Mouse (Mus musculus) thymus, adult 2 months (tissue): Measurements from ENCODE around the gene Ufm1. TPM values are rescaled to one million over a fixed set of nuclear protein-coding genes. Genes with fewer than 3 reads are reported as not detected.

Source experiments
- DNase-seq: peaks from one replicate; pipeline ENCODE4 v3.0.0; 2021
- H3K27ac ChIP-seq: fragments of 200-500 bp; 2 replicates; pipeline ENCODE4 v1.5.1; 2012; ENCODE audit warnings: low read length, control low read depth; ENCODE audit not compliant: control insufficient read depth, insufficient read depth
- H3K27me3 ChIP-seq: fragments of 200-500 bp; 2 replicates; pipeline ENCODE4 v1.6.1; 2012; ENCODE audit warnings: mild to moderate bottlenecking, low read length, moderate library complexity, mixed read lengths; ENCODE audit not compliant: control insufficient read depth, insufficient read depth
- H3K36me3 ChIP-seq: fragments of 200-500 bp; 2 replicates; pipeline ENCODE4 v1.6.1; 2012; ENCODE audit warnings: mild to moderate bottlenecking, low read length, moderate library complexity; ENCODE audit not compliant: control insufficient read depth, insufficient read depth
- H3K4me1 ChIP-seq: fragments of 200-500 bp; replicated peaks from 2 replicates; pipeline ENCODE4 v1.6.1; 2012; ENCODE audit warnings: low read length; ENCODE audit not compliant: control insufficient read depth, insufficient read depth
- H3K4me3 ChIP-seq: fragments of 200-500 bp; 2 replicates; pipeline ENCODE4 v1.5.1; 2012; ENCODE audit warnings: mild to moderate bottlenecking, low read length, control low read depth, moderate library complexity; ENCODE audit not compliant: control insufficient read depth, insufficient read depth
- CTCF ChIP-seq: fragments of 200-500 bp; IDR thresholded peaks from 2 replicates; pipeline ENCODE4 v1.5.1; 2012; ENCODE audit warnings: mild to moderate bottlenecking, control low read depth, low read length, moderate library complexity, borderline replicate concordance; ENCODE audit not compliant: control insufficient read depth, poor library complexity, insufficient read depth; ENCODE audit errors: extremely low read depth
- POLR2A ChIP-seq: fragments of 200-500 bp; IDR thresholded peaks from 2 replicates; pipeline ENCODE4 v1.6.1; 2012; ENCODE audit warnings: mild to moderate bottlenecking, low read length, control low read depth, moderate library complexity; ENCODE audit not compliant: control insufficient read depth, poor library complexity, insufficient read depth; ENCODE audit errors: extremely low read depth
- WGBS: fragments of 180-500 bp; shearing (Covaris S2); methylation state at CpG from one replicate; pipeline ENCODE4 v1.1.7; 2018; 5-methylcytosine and 5-hydroxymethylcytosine counted together
- polyA plus RNA-seq: library from polyadenylated mRNA; depleted of rRNA; stranded (reverse); fragments of >200 nt; gene quantifications from 2 replicates; pipeline ENCODE4 v1.2.3, GENCODE M21; 2012; rRNA removed

Ufm1 gene
- polyA plus RNA-seq, 1 experiment: 4.5 TPM

DNA sequence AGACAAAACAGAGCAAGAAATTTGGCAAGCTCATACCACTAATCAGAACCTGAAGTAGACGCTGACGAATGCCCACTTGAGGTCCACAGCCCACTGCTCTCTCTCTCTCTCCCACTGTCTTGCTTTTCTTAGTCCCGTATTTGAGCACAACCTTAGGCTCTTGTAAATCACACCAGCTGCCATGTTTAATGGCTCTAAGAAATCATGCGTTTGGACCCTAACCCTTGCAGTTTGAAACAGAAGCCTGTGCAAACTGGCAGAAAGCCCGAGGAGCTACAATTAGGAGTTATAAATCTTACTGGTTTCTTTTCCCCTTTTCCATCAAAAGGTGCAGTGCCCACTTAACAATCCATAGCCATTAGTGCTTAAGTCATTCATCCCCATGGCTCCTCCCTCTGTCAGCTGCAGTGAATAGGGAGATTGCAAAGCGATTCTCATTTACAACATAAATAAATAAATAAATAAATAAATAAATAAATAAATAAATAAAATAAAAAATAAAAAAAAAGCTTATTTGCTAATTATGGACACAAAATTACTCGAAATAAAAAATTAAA lies 50.1 kb downstream of the Ufm1 start:
- H3K27ac ChIP-seq: no peak overlapping the region
- TF ChIP-seq POLR2A: no peak
- TF ChIP-seq CTCF: no peak
- H3K4me3 ChIP-seq: no peak overlapping the region
- no peaks in the 10 kb centered on the region for H3K36me3 ChIP-seq
- no peaks in the 10 kb centered on the region for H3K27me3 ChIP-seq
- DNase-seq: no peak
- no peaks in the 10 kb centered on the region for H3K4me1 ChIP-seq
- 77% methylated on average over 7 of the region's 7 CpGs for WGBS

Other genes with a start within 250 kb of the Ufm1 start
- gene Frem2, start 206.5 kb downstream of the Ufm1 start, polyA plus RNA-seq: 0.81 and 0.99 TPM in 2 replicates
- not detected in 2 replicates for gene Gm10985, start 18.7 kb downstream of the Ufm1 start, polyA plus RNA-seq